Mouse (Mus musculus) heart, postnatal 0 days (tissue): ENCODE measurements around the gene Hnrnpul2. TPM values are rescaled to one million over a fixed set of nuclear protein-coding genes. Genes with fewer than 3 reads are reported as not detected.
A peak's percentile ranks its signal among the peaks of the same experiment; 100 is the strongest.

Source experiments
- ATAC-seq: fragments of 200-750 bp; cut with Nextera tagmentation; 2 replicates; pipeline ENCODE4 v1.8.0; 2017; ENCODE audit warnings: low read depth, moderate number of reproducible peaks, moderate library complexity; ENCODE audit not compliant: insufficient read depth
- DNase-seq: peaks from one replicate; pipeline ENCODE4 v3.0.0-alpha.2; 2016; ENCODE audit warnings: low spot score
- H3K27ac ChIP-seq: fragments of 300-500 bp; sonication (generic); 2 replicates; pipeline ENCODE4 v1.5.1; 2014; ENCODE audit warnings: low read depth, mild to moderate bottlenecking
- H3K27me3 ChIP-seq: fragments of 300-500 bp; sonication (generic); 2 replicates; pipeline ENCODE4 v1.6.1; 2014; ENCODE audit warnings: low read length, mixed read lengths; ENCODE audit not compliant: control insufficient read depth, insufficient read depth
- H3K36me3 ChIP-seq: fragments of 300-500 bp; sonication (generic); replicated peaks from 2 replicates; pipeline ENCODE4 v1.6.1; 2014; ENCODE audit warnings: low read length, mixed read lengths; ENCODE audit not compliant: control insufficient read depth, insufficient read depth
- H3K4me1 ChIP-seq: fragments of 300-500 bp; sonication (generic); 2 replicates; pipeline ENCODE4 v1.6.1; 2014; ENCODE audit warnings: antibody characterized with exemption; ENCODE audit not compliant: control insufficient read depth, insufficient read depth
- H3K4me2 ChIP-seq: fragments of 300-500 bp; sonication (generic); 2 replicates; pipeline ENCODE4 v1.6.1; 2014; ENCODE audit warnings: low read depth, mild to moderate bottlenecking, low read length, moderate library complexity
- H3K4me3 ChIP-seq: fragments of 300-500 bp; sonication (generic); 2 replicates; pipeline ENCODE4 v1.5.1; 2014; ENCODE audit warnings: low read depth, low read length
- H3K9ac ChIP-seq: fragments of 300-500 bp; sonication (generic); replicated peaks from 2 replicates; pipeline ENCODE4 v1.6.1; 2014; ENCODE audit warnings: low read depth, low read length, mixed read lengths
- H3K9me3 ChIP-seq: fragments of 300-500 bp; sonication (generic); replicated peaks from 2 replicates; pipeline ENCODE4 v1.6.1; 2016; ENCODE audit warnings: low read length; ENCODE audit not compliant: control insufficient read depth
- CTCF ChIP-seq: IDR thresholded peaks from 2 replicates; pipeline ENCODE4 v1.5.1; 2016; ENCODE audit warnings: antibody characterized with exemption, control low read depth, low read depth
- EP300 ChIP-seq: IDR thresholded peaks from 2 replicates; pipeline ENCODE4 v1.6.1; 2016; ENCODE audit warnings: antibody characterized with exemption, low read depth
- WGBS: fragments of 180-500 bp; shearing (Covaris S2); extraction: QIAGEN DNeasy Blood & Tissue Kit; methylation state at CpG from one replicate; pipeline ENCODE4 v1.1.7; 2014; 5-methylcytosine and 5-hydroxymethylcytosine counted together
- polyA plus RNA-seq: library from polyadenylated mRNA; unstranded; fragments of >200 nt; fragmentation: Nextera tagmentation; extraction: Ambion mirVana; gene quantifications from 2 replicates; pipeline ENCODE4 v1.2.1, GENCODE M21; 2015
- total RNA-seq: library from RNA; depleted of rRNA; stranded (reverse); fragments of >200 nt; gene quantifications from 2 replicates; pipeline ENCODE4 v1.2.3, GENCODE M21; 2014; ENCODE audit warnings: low replicate concordance

Hnrnpul2 gene
- total and polyA plus RNA-seq, 2 experiments from 2014 or later = 2.5 to 7.1 TPM

DNA sequence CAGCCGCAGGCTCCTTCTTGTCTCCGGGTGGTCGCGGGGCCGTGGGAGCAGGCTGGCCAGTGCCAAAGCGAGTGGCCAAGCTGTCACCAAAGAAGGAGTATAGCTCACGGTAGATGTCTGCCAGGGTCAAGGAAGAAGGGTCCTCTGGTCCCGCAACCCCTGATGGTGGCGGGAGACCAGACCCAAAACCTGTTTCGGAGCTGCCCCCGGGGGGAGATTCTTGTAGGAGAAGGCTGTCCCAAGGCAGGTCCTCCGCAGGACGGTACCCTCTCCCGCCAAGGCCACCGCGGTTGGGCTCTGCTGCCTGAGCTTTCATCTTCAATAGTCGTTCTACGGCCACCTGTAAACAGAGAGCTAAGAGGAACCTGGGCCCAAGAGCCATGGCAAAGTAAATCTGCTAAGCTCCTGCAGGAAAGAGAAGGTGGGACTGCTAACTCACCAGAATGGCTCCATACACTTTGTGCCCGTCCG is 44.8 kb upstream of the Hnrnpul2 start:
- Histone ChIP-seq H3K36me3 (peaks cover 15% of the 10 kb centered on the region), H3K4me2 (peak overlapping the region; percentile 99), H3K4me1 (peaks cover 20% of the 10 kb centered on the region), H3K27ac (peak overlapping the region; percentile 98), H3K9me3 (no peaks in the 10 kb centered on the region), H3K9ac (peak overlapping the region; percentile 96), H3K4me3 (peak overlapping the region; percentile 75), H3K27me3 (no peaks in the 10 kb centered on the region)
- ATAC-seq (peak; percentile 0; the same call in 1 of the 2 replicates), DNase-seq (no peak)
- WGBS = 3% methylated on average over 20 of the region's 20 CpGs
- TF ChIP-seq CTCF (no peak), EP300 (no peak)

DNA sequence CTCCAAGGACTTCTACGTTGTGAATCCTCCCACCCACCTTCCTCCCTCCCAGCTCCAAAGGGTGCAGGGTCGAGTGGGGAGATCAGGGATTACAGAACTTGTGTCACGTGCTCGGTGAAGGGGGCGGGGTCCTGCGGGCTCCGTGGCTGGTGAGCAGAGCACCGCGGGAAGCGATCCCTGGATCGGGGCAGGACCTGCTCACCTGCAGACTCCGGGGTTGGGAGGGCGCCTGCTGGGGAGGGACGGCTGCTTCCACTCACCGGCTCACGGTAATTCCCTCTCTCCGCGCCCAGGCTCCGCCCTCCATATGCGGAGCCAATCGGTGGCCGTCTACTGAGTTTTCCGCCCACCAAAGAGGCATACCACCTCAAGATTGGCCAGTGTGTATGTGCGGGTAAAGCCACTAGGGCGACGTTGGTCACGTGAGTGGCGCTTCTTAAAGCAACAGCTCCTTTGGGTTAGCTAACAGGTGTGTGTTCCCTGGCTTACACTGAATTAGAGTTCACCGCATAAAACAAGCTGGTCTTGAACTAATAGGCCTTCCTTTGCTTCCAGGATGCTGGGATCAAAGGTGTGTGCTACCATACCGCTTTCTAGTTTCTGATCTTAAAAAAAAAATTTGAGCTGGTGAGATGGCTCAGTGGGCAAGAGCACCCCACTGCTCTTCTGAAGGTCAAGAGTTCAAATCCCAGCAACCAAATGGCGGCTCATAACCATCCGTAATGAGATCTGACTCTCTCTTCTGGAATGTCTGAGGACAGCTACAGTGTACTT is 33.6 kb upstream of the Hnrnpul2 start, which contains the start of gene Taf6l:
Taf6l (minus strand) TSS at position 410 of the 774 bp plus-strand sequence.
- 1% methylated on average over 32 of the region's 32 CpGs for WGBS
- peak; percentile 95 for DNase-seq

GRCm38 (mm10) chr19:8788521-8788920 is 31.3 kb upstream of the Hnrnpul2 start:
- ATAC-seq (no peak), DNase-seq (no peak)
- Histone ChIP-seq H3K9me3 (no peaks in the 10 kb centered on the region), H3K4me3 (no peak overlapping the region), H3K9ac (no peak overlapping the region), H3K36me3 (peaks cover 17% of the 10 kb centered on the region), H3K4me2 (no peak overlapping the region), H3K4me1 (no peaks in the 10 kb centered on the region; the same call in 1 of the 2 replicates), H3K27me3 (no peaks in the 10 kb centered on the region), H3K27ac (no peak overlapping the region)
- no peak for TF ChIP-seq EP300
- TF ChIP-seq CTCF = no peak
- 47% methylated on average over 3 of the region's 3 CpGs for WGBS

More for the DNA sequence above, 33.6 kb upstream of the Hnrnpul2 start, which contains the start of gene Taf6l:
- H3K4me3 ChIP-seq = peak within 1 kb of the TSS; percentile 85
- peak within 1 kb of the TSS; percentile 67 for H3K9ac ChIP-seq
- peak within 1 kb of the TSS; percentile 86 for H3K4me2 ChIP-seq
- peaks cover 26% of the 10 kb centered on the region for H3K36me3 ChIP-seq
- no peaks in the 10 kb centered on the region for H3K27me3 ChIP-seq
- no peaks in the 10 kb centered on the region for H3K9me3 ChIP-seq
- peak; percentile 36 for TF ChIP-seq CTCF
- TF ChIP-seq EP300 = no peak
- peak within 1 kb of the TSS; percentile 68 for H3K27ac ChIP-seq
- peak; percentile 99 for ATAC-seq
- H3K4me1 ChIP-seq = no peaks in the 10 kb centered on the region; the same call in 1 of the 2 replicates

- TF ChIP-seq EP300 (no peak), CTCF (no peak)
- DNase-seq = no peak
- Histone ChIP-seq H3K27me3 (no peaks in the 10 kb centered on the region), H3K4me3 (no peak overlapping the region), H3K36me3 (peaks cover 19% of the 10 kb centered on the region), H3K9ac (no peak overlapping the region), H3K27ac (no peak overlapping the region), H3K4me1 (no peaks in the 10 kb centered on the region; the same call in 1 of the 2 replicates), H3K9me3 (no peaks in the 10 kb centered on the region), H3K4me2 (no peak overlapping the region)
- WGBS = 52% methylated on average over 1 of the region's 1 CpGs
- no peak for ATAC-seq
Measured at GRCm38 (mm10) chr19:8789171-8789570, 30.6 kb upstream of the Hnrnpul2 start.

GRCm38 (mm10) chr19:8790171-8790570 is 29.6 kb upstream of the Hnrnpul2 start:
- Histone ChIP-seq H3K9ac (no peak overlapping the region), H3K9me3 (no peaks in the 10 kb centered on the region), H3K27me3 (no peaks in the 10 kb centered on the region), H3K4me2 (no peak overlapping the region), H3K4me3 (no peak overlapping the region), H3K4me1 (no peaks in the 10 kb centered on the region; the same call in 1 of the 2 replicates), H3K36me3 (peaks cover 29% of the 10 kb centered on the region), H3K27ac (no peak overlapping the region)
- TF ChIP-seq CTCF (no peak), EP300 (no peak)
- 74% methylated on average over 7 of the region's 7 CpGs for WGBS
- DNase-seq = no peak
- ATAC-seq = no peak
